ENCODE assay signal across 8 mouse cellular contexts in the genomic region with DNA sequence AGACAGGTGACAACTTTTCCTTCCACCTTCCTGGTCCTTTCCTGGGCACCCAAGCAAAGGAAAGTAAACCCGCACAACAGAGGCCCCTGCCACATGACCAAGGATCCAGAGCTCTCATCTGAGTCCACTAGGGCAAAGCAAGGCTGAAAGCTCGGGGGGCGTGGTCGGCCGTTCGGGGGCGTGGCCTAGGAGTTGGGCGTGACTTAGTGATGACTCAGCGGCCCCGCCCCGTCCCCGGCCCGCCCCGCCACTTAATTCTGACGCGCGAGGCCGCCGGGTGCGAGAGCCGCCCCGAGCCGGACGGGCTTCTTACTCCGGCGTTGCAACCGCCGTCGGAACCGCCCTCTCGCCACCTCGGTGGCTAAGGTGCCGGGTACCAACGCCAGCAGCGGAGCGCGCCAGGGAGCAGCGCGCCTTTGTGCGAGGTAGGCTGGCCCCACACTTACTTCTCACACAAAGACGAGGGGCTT.
DNase-seq lines count a peak whose midpoint lies in the region; ATAC-seq lines count a peak whose summit lies in the region.

No protein-coding gene starts in this region.

- H3K9me3 ChIP-seq in hindbrain, embryonic 13.5 days = no peaks in the 10 kb centered on the region

- peak; percentile 92 for DNase-seq in R1 (ENCODE audit: low read depth, low spot score)
- DNase-seq in cerebellum, postnatal 25 days = peak; percentile 95 to 97
- peak; percentile 79 to 89 for DNase-seq in frontal cortex, postnatal 14 days (ENCODE audit: low spot score in 2 of 2)
- peak; percentile 89 to 93 for DNase-seq in layer of hippocampus, postnatal 14 days (ENCODE audit: low spot score in 2 of 2)
- peak; percentile 96 for DNase-seq in lung, postnatal 10 days
- peak; percentile 97 for DNase-seq in ovary, postnatal 14 days (ENCODE audit: low spot score)
- DNase-seq in thymus, postnatal 10 days (ENCODE audit: low spot score in 2 of 2) = peak; percentile 96 to 99

- H3K4me1 ChIP-seq in hindbrain, embryonic 13.5 days (replicated peaks) = peaks cover 35% of the 10 kb centered on the region

- 2% methylated on average over 41 of the region's 41 CpGs for WGBS in hindbrain, embryonic 13.5 days

- peak; percentile 94 for ATAC-seq in hindbrain, embryonic 13.5 days (ENCODE audit: low FRiP score)

- peak overlapping the region; percentile 86 for H3K27ac ChIP-seq in hindbrain, embryonic 13.5 days

- peaks cover 4% of the 10 kb centered on the region; the same call in 1 of the 2 replicates for H3K27me3 ChIP-seq in hindbrain, embryonic 13.5 days

- peak overlapping the region; percentile 97 for H3K4me3 ChIP-seq in hindbrain, embryonic 13.5 days

- H3K36me3 ChIP-seq in hindbrain, embryonic 13.5 days = no peaks in the 10 kb centered on the region

- peak overlapping the region; percentile 98 for H3K9ac ChIP-seq in hindbrain, embryonic 13.5 days

- peak overlapping the region; percentile 81 for H3K4me2 ChIP-seq in hindbrain, embryonic 13.5 days

Comparison
In these comparisons a context has a peak if more than half of its experiments do, and no peak if none do; other contexts are left out.
1. Peak in every context shown above with its lines: DNase-seq, ATAC-seq, H3K4me3 ChIP-seq and H3K27ac ChIP-seq.